Mouse (Mus musculus): Measurements from ENCODE around the gene Optn.

GRCm38 (mm10) chr2:5044321-5044720 lies 19.5 kb downstream of the Optn start:
- TF ChIP-seq CTCF (IDR thresholded peaks at IDR 0.05; ENCODE audit: insufficient read depth, low read length): no peak
- TF ChIP-seq POLR2A (IDR thresholded peaks at IDR 0.05; ENCODE audit: borderline replicate concordance, extremely low read depth, low read depth, low read length): no peak
